In genomic region chr16:43362651-43363300, GRCm38 (mm10) we compare ENCODE assay signal across 9 mouse cellular contexts.
DNase-seq lines count a peak whose midpoint lies in the region; ATAC-seq and TF ChIP-seq lines count a peak whose summit lies in the region.
"Had no signal": no experiment of that assay in that cellular context is flagged by ENCODE, and none has a peak within 500 bp of the region (broad histone marks: within the 10 kb centered on the region; RNA-seq: fewer than 3 reads in every experiment).

No protein-coding gene starts in this region.

- H3K79me3 ChIP-seq in C2C12 (ENCODE audit: low read depth), result peaks cover 31% of the 10 kb centered on the region

- H3K4me3 ChIP-seq in C2C12 (ENCODE audit: insufficient read depth, poor library complexity, severe bottlenecking), result peak overlapping the region; percentile 33
- H3K4me3 ChIP-seq in embryonic facial prominence, embryonic 12.5 days, result no peak overlapping the region
- peak overlapping the region; percentile 10 to 46 for H3K4me3 ChIP-seq in heart, embryonic 14.5 days (ENCODE audit: control insufficient read depth in 1 of 2, insufficient read depth in 1 of 2, low read depth in 1 of 2, low read length in 2 of 2)
- H3K4me3 ChIP-seq: erythroblast, embryonic 14.5 days had no signal

- ATAC-seq in embryonic facial prominence, embryonic 12.5 days (ENCODE audit: insufficient number of reproducible peaks, insufficient read depth, low FRiP score, low TSS enrichment), result peak; percentile 75; the same call in 1 of the 2 replicates
- ATAC-seq in heart, embryonic 14.5 days (ENCODE audit: insufficient number of reproducible peaks, insufficient read depth, low FRiP score, low read depth), result peak; percentile 87
- ATAC-seq in megakaryocyte progenitor cell, adult 5-6 weeks (replicated peaks; ENCODE audit: poor library complexity), result peak; percentile 68

- no peaks in the 10 kb centered on the region for H3K9me3 ChIP-seq in embryonic facial prominence, embryonic 12.5 days
- H3K9me3 ChIP-seq in heart, embryonic 14.5 days (ENCODE audit: control insufficient read depth, low read length), result no peaks in the 10 kb centered on the region

- 0 out of 2 replicates have a peak overlapping the region, but pooled peaks have one; percentile 1 for H3K4me2 ChIP-seq in embryonic facial prominence, embryonic 12.5 days (replicated peaks)
- H3K4me2 ChIP-seq in heart, embryonic 14.5 days (ENCODE audit: low read length), result peak overlapping the region; percentile 64

- WGBS in embryonic facial prominence, embryonic 12.5 days, result 74% methylated on average over 9 of the region's 9 CpGs
- 22% methylated on average over 9 of the region's 9 CpGs for WGBS in heart, embryonic 14.5 days

- H3K27me3 ChIP-seq in C2C12 (ENCODE audit: control insufficient read depth, insufficient read depth, insufficient read length), result no peaks in the 10 kb centered on the region
- no peaks in the 10 kb centered on the region for H3K27me3 ChIP-seq in embryonic facial prominence, embryonic 12.5 days
- H3K27me3 ChIP-seq in heart, embryonic 14.5 days (ENCODE audit: control insufficient read depth, insufficient read depth, low read length), result no peaks in the 10 kb centered on the region

- no peaks in the 10 kb centered on the region for H3K36me3 ChIP-seq in C2C12 (ENCODE audit: control insufficient read depth, insufficient read depth)
- no peaks in the 10 kb centered on the region for H3K36me3 ChIP-seq in embryonic facial prominence, embryonic 12.5 days
- no peaks in the 10 kb centered on the region for H3K36me3 ChIP-seq in heart, embryonic 14.5 days (ENCODE audit: control insufficient read depth, insufficient read depth, low read length)

- no peak for TF ChIP-seq CTCF in C2C12 (IDR thresholded peaks at IDR 0.05; ENCODE audit: control insufficient read depth, insufficient read depth, insufficient read length)

- H3K9ac ChIP-seq in embryonic facial prominence, embryonic 12.5 days, result no peak overlapping the region
- H3K9ac ChIP-seq in heart, embryonic 14.5 days (ENCODE audit: low read length), result peak overlapping the region; percentile 31

- peak; percentile 99 for DNase-seq in 3T3-L1 (ENCODE audit: low read depth, low spot score)
- peak; percentile 86 for DNase-seq in kidney, postnatal 14 days
- peak; percentile 40 for DNase-seq in yolk sac, embryonic 10.5 days (ENCODE audit: low spot score)
- no peak for DNase-seq in spleen, adult 12 weeks (ENCODE audit: low spot score)

- H3ac ChIP-seq in C2C12 (ENCODE audit: control insufficient read depth, insufficient read length, low read depth), result peak overlapping the region; percentile 39

- peaks cover 14% of the 10 kb centered on the region for H3K4me1 ChIP-seq in embryonic facial prominence, embryonic 12.5 days
- peaks cover 11 to 24% of the 10 kb centered on the region in 2 experiments for H3K4me1 ChIP-seq in heart, embryonic 14.5 days (ENCODE audit: control insufficient read depth in 2 of 2, insufficient read depth in 2 of 2, low read length in 2 of 2)

- no peak overlapping the region for H3K27ac ChIP-seq in embryonic facial prominence, embryonic 12.5 days
- H3K27ac ChIP-seq in heart, embryonic 14.5 days (replicated peaks in 1 of 2; ENCODE audit: control insufficient read depth in 1 of 2, insufficient read depth in 1 of 2, low read depth in 2 of 2, low read length in 2 of 2), result peak overlapping the region; percentile 97 to 99

- peaks cover 47% of the 10 kb centered on the region for H3K79me2 ChIP-seq in C2C12 (ENCODE audit: control insufficient read depth, insufficient read depth)

TF ChIP-seq in C2C12, 6 proteins besides CTCF, POLR2A, EP300 and RAD21:
- peak; percentile 11 for TF ChIP-seq FOSL1 (IDR thresholded peaks at IDR 0.05; ENCODE audit: insufficient read depth, low read length, poor library complexity, severe bottlenecking)
- no peak for TF ChIP-seq USF1 (IDR thresholded peaks at IDR 0.05; ENCODE audit: low read depth)
